Mouse (Mus musculus) neural tube, embryonic 13.5 days (tissue): ENCODE data around the gene Mkks. TPM values are rescaled to one million over a fixed set of nuclear protein-coding genes. Genes with fewer than 3 reads are reported as not detected.

Experiments used
- ATAC-seq: fragments of 200-750 bp; cut with Nextera tagmentation; 2 replicates; pipeline ENCODE4 v1.8.0; 2017; ENCODE audit warnings: low read depth, mild to moderate bottlenecking, moderate TSS enrichment, moderate library complexity
- H3K27ac ChIP-seq: fragments of 300-500 bp; sonication (generic); replicated peaks from 2 replicates; pipeline ENCODE4 v1.5.1; 2015; ENCODE audit warnings: moderate library complexity, mild to moderate bottlenecking, inconsistent platforms
- H3K27me3 ChIP-seq: fragments of 300-500 bp; sonication (generic); 2 replicates; pipeline ENCODE4 v1.6.1; 2015; ENCODE audit warnings: mild to moderate bottlenecking, inconsistent platforms
- H3K36me3 ChIP-seq: fragments of 300-500 bp; sonication (generic); 2 replicates; pipeline ENCODE4 v1.6.1; 2015; ENCODE audit warnings: mild to moderate bottlenecking, inconsistent platforms
- H3K4me1 ChIP-seq: fragments of 300-500 bp; sonication (generic); replicated peaks from 2 replicates; pipeline ENCODE4 v1.6.1; 2015; ENCODE audit warnings: inconsistent platforms
- H3K4me2 ChIP-seq: fragments of 300-500 bp; sonication (generic); 2 replicates; pipeline ENCODE4 v1.6.1; 2015; ENCODE audit warnings: inconsistent platforms, mild to moderate bottlenecking, moderate library complexity
- H3K4me3 ChIP-seq: fragments of 300-500 bp; sonication (generic); 2 replicates; pipeline ENCODE4 v1.5.1; 2015; ENCODE audit warnings: mild to moderate bottlenecking, inconsistent platforms
- H3K9ac ChIP-seq: fragments of 300-500 bp; sonication (generic); 2 replicates; pipeline ENCODE4 v1.6.1; 2015; ENCODE audit warnings: moderate library complexity, mild to moderate bottlenecking, inconsistent platforms
- H3K9me3 ChIP-seq: fragments of 300-500 bp; sonication (generic); 2 replicates; pipeline ENCODE4 v1.6.1; 2016; ENCODE audit warnings: inconsistent platforms
- WGBS: fragments of 180-500 bp; shearing (Covaris S2); methylation state at CpG from one replicate; pipeline ENCODE4 v1.1.7; 2015; 5-methylcytosine and 5-hydroxymethylcytosine counted together
- polyA plus RNA-seq: library from polyadenylated mRNA; unstranded; fragments of >200 nt; fragmentation: Nextera tagmentation; extraction: Ambion mirVana; gene quantifications from 2 replicates; pipeline ENCODE4 v1.2.1, GENCODE M21; 2015

Mkks gene
- polyA plus RNA-seq, 1 experiment from 2014 or later, result 14.2 TPM

- H3K4me3 ChIP-seq, result no peak overlapping the region
These were observed 58.3 kb downstream of the Mkks start for GRCm38 (mm10) chr2:136832936-136833335.

GRCm38 (mm10) chr2:136827612-136828011, 63.6 kb downstream of the Mkks start:
- H3K4me1 ChIP-seq, result no peaks in the 10 kb centered on the region
- H3K9ac ChIP-seq, result no peak overlapping the region
- H3K27ac ChIP-seq, result no peak overlapping the region
- H3K4me2 ChIP-seq, result no peak overlapping the region
- WGBS, result 90% methylated on average over 4 of the region's 4 CpGs
- H3K9me3 ChIP-seq, result no peaks in the 10 kb centered on the region
- no peak overlapping the region for H3K4me3 ChIP-seq
- no peak for ATAC-seq
- no peaks in the 10 kb centered on the region for H3K27me3 ChIP-seq
- no peaks in the 10 kb centered on the region for H3K36me3 ChIP-seq

More at GRCm38 (mm10) chr2:136832936-136833335, 58.3 kb downstream of the Mkks start:
- H3K4me2 ChIP-seq, result no peak overlapping the region
- ATAC-seq, result no peak
- H3K36me3 ChIP-seq, result no peaks in the 10 kb centered on the region
- H3K9me3 ChIP-seq, result no peaks in the 10 kb centered on the region
- whole genome bisulfite sequencing, result 72% methylated on average over 3 of the region's 3 CpGs
- no peak overlapping the region for H3K9ac ChIP-seq
- H3K27ac ChIP-seq, result no peak overlapping the region
- no peaks in the 10 kb centered on the region for H3K27me3 ChIP-seq
- no peaks in the 10 kb centered on the region for H3K4me1 ChIP-seq

Other genes starting within 250 kb of the Mkks start
- gene Snap25, start 177.9 kb downstream of the Mkks start, polyA plus RNA-seq, result 188 and 192 TPM in 2 replicates
- gene AL731706.2, start 5.7 kb downstream of the Mkks start, polyA plus RNA-seq, result 17.6 and 28.8 TPM in 2 replicates
- 12.3 and 14.3 TPM in 2 replicates for gene Slx4ip, start 171 bp downstream of the Mkks start, polyA plus RNA-seq
- 18.1 and 29.4 TPM in 2 replicates for gene AL731706.1, start within 50 bp of the Mkks start, polyA plus RNA-seq
- 17.8 and 18.8 TPM in 2 replicates for gene Jag1, start 225.3 kb upstream of the Mkks start, polyA plus RNA-seq